Mouse (Mus musculus) T-helper 2 cell (primary cell): ENCODE results near the gene Gpr173.
"Not testable (repeated sequence)": the region's sequence is repeated elsewhere in the genome, so short reads cannot be mapped to it uniquely, and the experiment has no call there.

Source experiments
- in situ Hi-C: fragments of 300-600 bp; cut with MboI, MseI; formaldehyde crosslinking; loops from one replicate; pipeline ENCODE4 v1.15.1; 2025; ENCODE audit warnings: high pct_unique_total_duplicates

Gpr173 gene

GRCm38 (mm10) chrX:152368397-152369273, at the start of gene Gpr173:
Gene Gpr173 (minus strand): TSS chrX:152368704.
- in situ Hi-C loops: no loop called here

GRCm38 (mm10) chrX:152403251-152403650, 34.7 kb upstream of the Gpr173 start:
- in situ Hi-C loops: no loop called here

- in situ Hi-C loops: no loop called here
Observed at GRCm38 (mm10) chrX:152400096-152400495, 31.6 kb upstream of the Gpr173 start.

GRCm38 (mm10) chrX:152368054-152368396, 479 bp downstream of the Gpr173 start:
- in situ Hi-C loops: no loop called here

GRCm38 (mm10) chrX:152366418-152366817, 2.1 kb downstream of the Gpr173 start:
- in situ Hi-C loops: no loop called here

- in situ Hi-C loops: no loop called here
Observed at GRCm38 (mm10) chrX:152352553-152353153, 15.9 kb downstream of the Gpr173 start.

- in situ Hi-C loops: no loop called here
Observed at GRCm38 (mm10) chrX:152347041-152347440, 21.5 kb downstream of the Gpr173 start.

GRCm38 (mm10) chrX:152346587-152346986, 21.9 kb downstream of the Gpr173 start:
- in situ Hi-C loops: no loop called here

- in situ Hi-C loops: no loop called here
Observed at GRCm38 (mm10) chrX:152342903-152343302, 25.6 kb downstream of the Gpr173 start.

- in situ Hi-C loops: no loop called here
Observed at GRCm38 (mm10) chrX:152342358-152342901, 26.1 kb downstream of the Gpr173 start, which contains the start of gene Tspyl2. Gene Tspyl2 (minus strand): TSS chrX:152342425.

- in situ Hi-C loops: no loop called here
Observed at GRCm38 (mm10) chrX:152341496-152341895, 27.0 kb downstream of the Gpr173 start.

- in situ Hi-C loops: no loop called here
Observed at GRCm38 (mm10) chrX:152336546-152337332, 31.8 kb downstream of the Gpr173 start.

- in situ Hi-C loops: not testable (repeated sequence)
Observed at GRCm38 (mm10) chrX:152336123-152336522, 32.4 kb downstream of the Gpr173 start.

- in situ Hi-C loops: loop anchor here (5.0 kb wide), 1 partner anchor 97 kb away; the partner anchor contains the start of gene Kdm5c
Observed at GRCm38 (mm10) chrX:152329400-152329799, 39.1 kb downstream of the Gpr173 start.

GRCm38 (mm10) chrX:152327689-152328052, 40.8 kb downstream of the Gpr173 start:
- in situ Hi-C loops: loop anchor here (5.0 kb wide), 1 partner anchor 95 kb away; the partner anchor contains the start of gene Kdm5c

GRCm38 (mm10) chrX:152326996-152327688, 41.4 kb downstream of the Gpr173 start, which contains the start of gene Kantr:
Gene Kantr (minus strand): TSS chrX:152327495.
- in situ Hi-C loops: loop anchor here (5.0 kb wide), 1 partner anchor 95 kb away; the partner anchor contains the start of gene Kdm5c

- in situ Hi-C loops: no loop called here
Observed at GRCm38 (mm10) chrX:152323584-152323983, 44.9 kb downstream of the Gpr173 start.

- in situ Hi-C loops: no loop called here
Observed at GRCm38 (mm10) chrX:152322776-152323175, 45.7 kb downstream of the Gpr173 start.

GRCm38 (mm10) chrX:152320535-152320934, 48.0 kb downstream of the Gpr173 start:
- in situ Hi-C loops: no loop called here

GRCm38 (mm10) chrX:152307942-152308341, 60.6 kb downstream of the Gpr173 start:
- in situ Hi-C loops: no loop called here

GRCm38 (mm10) chrX:152307371-152307770, 61.1 kb downstream of the Gpr173 start:
- in situ Hi-C loops: no loop called here
